Mouse (Mus musculus) olfactory bulb, adult 2 months (tissue): ENCODE data around the gene Cenpx.

Source experiments
- CTCF ChIP-seq: fragments of 200-500 bp; IDR thresholded peaks from 2 replicates; pipeline ENCODE4 v1.5.1; 2012; ENCODE audit warnings: low read depth, mild to moderate bottlenecking, low read length, moderate library complexity; ENCODE audit not compliant: insufficient read depth
- POLR2A ChIP-seq: fragments of 200-500 bp; IDR thresholded peaks from 2 replicates; pipeline ENCODE4 v1.6.1; 2012; ENCODE audit warnings: mild to moderate bottlenecking, low read depth, low read length, moderate library complexity; ENCODE audit not compliant: insufficient read depth

DNA sequence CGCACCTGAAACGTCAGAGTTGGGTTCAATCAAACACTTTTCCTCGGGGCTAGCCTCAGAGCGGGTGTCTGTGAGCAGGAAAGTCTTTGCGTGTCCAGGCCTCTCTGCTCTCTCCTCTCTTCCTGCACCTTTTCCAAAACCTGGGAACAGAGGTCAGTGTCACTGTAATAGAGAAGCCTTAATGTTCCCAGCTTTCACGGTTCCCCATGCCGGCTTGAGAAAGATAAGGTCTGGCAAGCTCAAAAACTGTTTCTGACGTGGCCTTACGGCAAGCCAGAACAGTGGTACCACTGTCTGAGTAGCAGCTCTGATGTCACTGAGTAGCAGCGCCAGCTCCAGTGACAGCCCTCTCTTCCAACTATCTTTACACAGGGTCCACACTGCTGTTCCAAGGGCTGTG, 1.0 kb upstream of the Cenpx start:
- TF ChIP-seq CTCF = no peak
- no peak for TF ChIP-seq POLR2A
